In genomic region chr4:44973871-44974270, GRCm38 (mm10) we compare ENCODE assay signal across 8 mouse cellular contexts. TPM values are rescaled to one million over a fixed set of nuclear protein-coding genes. Genes with fewer than 3 reads are reported as not detected.
A peak's percentile ranks its signal among the peaks of the same experiment; 100 is the strongest.
DNase-seq lines count a peak whose midpoint lies in the region; ATAC-seq and TF ChIP-seq lines count a peak whose summit lies in the region.

No protein-coding gene starts in this region.

- no peak for ATAC-seq in heart, embryonic 11.5 days (replicated peaks; ENCODE audit: insufficient number of reproducible peaks, low FRiP score, low TSS enrichment)
- ATAC-seq in megakaryocyte progenitor cell, adult 5-6 weeks (replicated peaks; ENCODE audit: poor library complexity): peak; percentile 5; the same call in 1 of the 2 replicates
- ATAC-seq in inflammation-experienced regulatory T-cells, adult 6 months: no peak

- in situ Hi-C loops in ES-E14 (cut with MboI; ENCODE audit: low sequenced_read_pairs in 2 of 2, unreplicated experiment in 2 of 2): no loop called here

- peaks cover 2% of the 10 kb centered on the region; the same call in 1 of the 2 replicates for H3K4me1 ChIP-seq in heart, embryonic 11.5 days (ENCODE audit: control insufficient read depth, insufficient read depth, low read length)
- H3K4me1 ChIP-seq in ES-E14 (ENCODE audit: control insufficient read depth in 2 of 2, insufficient read depth in 2 of 2, low read length in 2 of 2, poor library complexity in 1 of 2): peaks cover 0 to 6% of the 10 kb centered on the region in 2 experiments; a peak in 1 of 4 replicates
- H3K4me1 ChIP-seq in hindbrain, embryonic 10.5 days (replicated peaks): peaks cover 12% of the 10 kb centered on the region

- H3K9me3 ChIP-seq in heart, embryonic 11.5 days (replicated peaks; ENCODE audit: control insufficient read depth, low read length): no peaks in the 10 kb centered on the region
- H3K9me3 ChIP-seq in ES-E14 (ENCODE audit: control insufficient read depth, insufficient read depth, low read depth, low read length): no peaks in the 10 kb centered on the region
- no peaks in the 10 kb centered on the region for H3K9me3 ChIP-seq in hindbrain, embryonic 10.5 days

- no peak for DNase-seq in heart, adult 8-10 months (ENCODE audit: low spot score)
- DNase-seq in ES-E14 (ENCODE audit: low read depth, low spot score): no peak
- DNase-seq in hindbrain, embryonic 10.5 days (ENCODE audit: low spot score): no peak
- no peak for DNase-seq in layer of hippocampus, postnatal 14 days (ENCODE audit: low spot score in 2 of 2)
- DNase-seq in cerebellum, postnatal 36 days: no peak

- peak overlapping the region; percentile 59 for H3K4me2 ChIP-seq in heart, embryonic 11.5 days

- H3K4me3 ChIP-seq in heart, embryonic 11.5 days (ENCODE audit: low read depth, low read length): peak overlapping the region; percentile 11; the same call in 1 of the 2 replicates
- H3K4me3 ChIP-seq in ES-E14 (ENCODE audit: insufficient read depth in 1 of 2, low read depth in 1 of 2, low read length in 2 of 2, poor library complexity in 1 of 2, severe bottlenecking in 1 of 2): peak overlapping the region; percentile 21 to 28; a peak in 2 of 4 replicates
- peak overlapping the region; percentile 16; the same call in 1 of the 2 replicates for H3K4me3 ChIP-seq in hindbrain, embryonic 10.5 days

- H3K36me3 ChIP-seq in heart, embryonic 11.5 days (ENCODE audit: control insufficient read depth, insufficient read depth, low read length): no peaks in the 10 kb centered on the region
- H3K36me3 ChIP-seq in ES-E14 (ENCODE audit: control insufficient read depth, insufficient read depth, low read length, poor library complexity, severe bottlenecking): no peaks in the 10 kb centered on the region
- no peaks in the 10 kb centered on the region for H3K36me3 ChIP-seq in hindbrain, embryonic 10.5 days

- H3K9ac ChIP-seq in heart, embryonic 11.5 days (ENCODE audit: low read depth, low read length): 0 out of 2 replicates have a peak overlapping the region, but pooled peaks have one; percentile 4
- 0 out of 2 replicates have a peak overlapping the region, but pooled peaks have one; percentile 14 for H3K9ac ChIP-seq in ES-E14 (ENCODE audit: insufficient read depth, low read depth, low read length, poor library complexity, severe bottlenecking)

- H3K27ac ChIP-seq in heart, embryonic 11.5 days (ENCODE audit: low read depth, low read length): no peak overlapping the region
- H3K27ac ChIP-seq in ES-E14 (ENCODE audit: insufficient read depth, low read depth, low read length, poor library complexity, severe bottlenecking): no peak overlapping the region
- peak overlapping the region; percentile 47 for H3K27ac ChIP-seq in hindbrain, embryonic 10.5 days

- 47% methylated on average over 14 of the region's 14 CpGs for WGBS in heart, embryonic 11.5 days (ENCODE audit: insufficient replicate concordance)
- WGBS in hindbrain, embryonic 10.5 days: 58% methylated on average over 14 of the region's 14 CpGs

- H3K27me3 ChIP-seq in heart, embryonic 11.5 days (ENCODE audit: control insufficient read depth, insufficient read depth, low read length): no peaks in the 10 kb centered on the region
- H3K27me3 ChIP-seq in hindbrain, embryonic 10.5 days (ENCODE audit: insufficient read depth, poor library complexity, severe bottlenecking): no peaks in the 10 kb centered on the region

TF ChIP-seq in ES-E14, 5 proteins besides CTCF, POLR2A, EP300 and RAD21:
- TF ChIP-seq ZC3H11A (IDR thresholded peaks at IDR 0.05; ENCODE audit: borderline replicate concordance, low read depth, low read length) (no peak), HCFC1 (IDR thresholded peaks at IDR 0.05; ENCODE audit: borderline replicate concordance, insufficient read depth, low read length) (no peak), ZNF384 (IDR thresholded peaks at IDR 0.05; ENCODE audit: low read depth, low read length) (no peak), CHD2 (IDR thresholded peaks at IDR 0.05; ENCODE audit: low read depth, low read length) (no peak), MAFK (IDR thresholded peaks at IDR 0.05; ENCODE audit: insufficient read depth, low read depth, low read length) (no peak)

RNA-seq across cellular contexts. Expression of gene Grhpr, which starts 7.3 kb away (rescaled TPM):
- 84.3 and 87.9 TPM in 2 replicates for polyA plus RNA-seq in heart, embryonic 11.5 days (2014; fragmentation: Nextera tagmentation; extraction: Ambion mirVana)
- 10 to 100 TPM; 34.0 to 54.1 (median 44.9) TPM for total RNA-seq in heart, adult 8-10 months (2022)
- total RNA-seq in ES-E14 (2012; rRNA removed): 38.2 and 41.5 TPM in 2 replicates
- 65.4 and 66.5 TPM in 2 replicates for polyA plus RNA-seq in hindbrain, embryonic 10.5 days (2016; fragmentation: Nextera tagmentation; extraction: Ambion mirVana)
- total RNA-seq in megakaryocyte progenitor cell, adult 5-6 weeks (2015): 11.8 and 12.0 TPM in 2 replicates
- total RNA-seq in megakaryocyte progenitor cell, adult 5-6 weeks (2017): 7.9 and 8.9 TPM in 2 replicates
- 10 to 100 TPM; 18.7 to 21.3 TPM for total RNA-seq in layer of hippocampus, postnatal 14 days (2021)
- polyA plus RNA-seq in inflammation-experienced regulatory T-cells, adult 6 months (2017; shearing (Covaris generic)): 10 to 100 TPM; 14.2 to 25.0 (median 24.0) TPM

RNA-seq across cellular contexts. Expression of gene Zbtb5, which starts 38.3 kb away (rescaled TPM):
- 16.3 and 17.3 TPM in 2 replicates for polyA plus RNA-seq in heart, embryonic 11.5 days (2014; fragmentation: Nextera tagmentation; extraction: Ambion mirVana)
- total RNA-seq in heart, adult 8-10 months (2022): 1 to 10 TPM; 3.8 to 5.2 (median 4.6) TPM
- 8.2 and 8.3 TPM in 2 replicates for total RNA-seq in ES-E14 (2012; rRNA removed)
- 34.4 and 35.8 TPM in 2 replicates for polyA plus RNA-seq in hindbrain, embryonic 10.5 days (2016; fragmentation: Nextera tagmentation; extraction: Ambion mirVana)
- total RNA-seq in megakaryocyte progenitor cell, adult 5-6 weeks (2015): 5.7 and 6.5 TPM in 2 replicates
- 9.5 and 10.1 TPM in 2 replicates for total RNA-seq in megakaryocyte progenitor cell, adult 5-6 weeks (2017)
- total RNA-seq in layer of hippocampus, postnatal 14 days (2021): 10 to 100 TPM; 12.1 to 12.7 TPM
- 1 to 10 TPM; 7.5 to 9.2 (median 8.5) TPM for polyA plus RNA-seq in inflammation-experienced regulatory T-cells, adult 6 months (2017; shearing (Covaris generic))

RNA-seq across cellular contexts. Expression of gene Polr1e, which starts 44.5 kb away (rescaled TPM):
- polyA plus RNA-seq in heart, embryonic 11.5 days (2014; fragmentation: Nextera tagmentation; extraction: Ambion mirVana): 43.1 and 43.6 TPM in 2 replicates
- 10 to 100 TPM; 17.5 to 23.3 (median 20.6) TPM for total RNA-seq in heart, adult 8-10 months (2022)
- 27.3 and 33.0 TPM in 2 replicates for total RNA-seq in ES-E14 (2012; rRNA removed)
- polyA plus RNA-seq in hindbrain, embryonic 10.5 days (2016; fragmentation: Nextera tagmentation; extraction: Ambion mirVana): 55.6 and 57.8 TPM in 2 replicates
- total RNA-seq in megakaryocyte progenitor cell, adult 5-6 weeks (2015): 50.9 and 65.2 TPM in 2 replicates
- total RNA-seq in megakaryocyte progenitor cell, adult 5-6 weeks (2017): 47.3 and 53.0 TPM in 2 replicates
- total RNA-seq in layer of hippocampus, postnatal 14 days (2021): 10 to 100 TPM; 11.9 to 14.8 TPM
- polyA plus RNA-seq in inflammation-experienced regulatory T-cells, adult 6 months (2017; shearing (Covaris generic)): 10 to 100 TPM; 39.3 to 50.3 (median 44.6) TPM
